Mouse (Mus musculus) heart, embryonic 15.5 days (tissue): ENCODE measurements around the gene Zfp687. TPM values are rescaled to one million over a fixed set of nuclear protein-coding genes. Genes with fewer than 3 reads are reported as not detected.

ENCODE experiments used
- ATAC-seq: fragments of 200-750 bp; cut with Nextera tagmentation; replicated peaks from 2 replicates; pipeline ENCODE4 v1.8.0; 2017; ENCODE audit warnings: low read depth, moderate TSS enrichment; ENCODE audit not compliant: insufficient number of reproducible peaks, insufficient read depth, low FRiP score
- H3K27ac ChIP-seq: fragments of 300-500 bp; sonication (generic); 2 replicates; pipeline ENCODE4 v1.5.1; 2015; ENCODE audit warnings: mild to moderate bottlenecking, inconsistent platforms
- H3K27me3 ChIP-seq: fragments of 300-500 bp; sonication (generic); 2 replicates; pipeline ENCODE4 v1.6.1; 2015; ENCODE audit warnings: inconsistent platforms
- H3K36me3 ChIP-seq: fragments of 300-500 bp; sonication (generic); 2 replicates; pipeline ENCODE4 v1.6.1; 2015; ENCODE audit warnings: mild to moderate bottlenecking, inconsistent platforms
- H3K4me1 ChIP-seq: fragments of 300-500 bp; sonication (generic); replicated peaks from 2 replicates; pipeline ENCODE4 v1.6.1; 2015; ENCODE audit warnings: inconsistent platforms
- H3K4me2 ChIP-seq: fragments of 300-500 bp; sonication (generic); 2 replicates; pipeline ENCODE4 v1.6.1; 2015; ENCODE audit warnings: inconsistent platforms, mild to moderate bottlenecking, moderate library complexity
- H3K4me3 ChIP-seq: fragments of 300-500 bp; sonication (generic); 2 replicates; pipeline ENCODE4 v1.5.1; 2015; ENCODE audit warnings: mild to moderate bottlenecking, inconsistent platforms
- H3K9ac ChIP-seq: fragments of 300-500 bp; sonication (generic); 2 replicates; pipeline ENCODE4 v1.6.1; 2015; ENCODE audit warnings: mild to moderate bottlenecking, inconsistent platforms
- H3K9me3 ChIP-seq: fragments of 300-500 bp; sonication (generic); replicated peaks from 2 replicates; pipeline ENCODE4 v1.6.1; 2016; ENCODE audit warnings: inconsistent platforms
- WGBS: fragments of 180-500 bp; shearing (Covaris S2); methylation state at CpG from one replicate; pipeline ENCODE4 v1.1.7; 2015; ENCODE audit warnings: mixed read lengths; 5-methylcytosine and 5-hydroxymethylcytosine counted together
- microRNA-seq: library from miRNA; unstranded; fragments of <30 nt; microRNA quantifications from one replicate; pipeline ENCODE4, GENCODE M21; 2016
- polyA plus RNA-seq: library from polyadenylated mRNA; unstranded; fragments of >200 nt; fragmentation: Nextera tagmentation; extraction: Ambion mirVana; gene quantifications from 2 replicates; pipeline ENCODE4 v1.2.1, GENCODE M21; 2015

Zfp687 gene
- polyA plus RNA-seq, 1 experiment from 2014 or later = 12.3 TPM

DNA sequence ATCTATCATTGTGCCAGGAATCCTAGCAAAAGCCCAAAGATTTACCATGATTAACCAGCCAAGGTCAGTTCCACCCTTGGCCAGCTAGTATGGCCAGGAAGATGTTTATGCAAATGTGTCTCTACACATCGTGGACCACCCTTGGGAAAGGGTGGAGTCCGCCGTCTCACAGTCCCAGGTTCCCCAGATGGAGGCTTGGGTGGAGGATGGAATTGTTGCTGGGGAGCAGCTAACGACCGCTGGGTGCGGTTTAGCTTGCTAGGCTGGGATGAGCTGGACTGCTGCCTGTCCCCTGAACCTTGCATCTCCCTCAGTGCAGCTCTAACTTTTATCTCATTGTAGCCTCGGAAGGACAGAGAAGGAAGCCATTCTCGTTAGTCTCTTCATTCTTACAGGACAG is 55.4 kb downstream of the Zfp687 start:
- H3K27me3 ChIP-seq = no peaks in the 10 kb centered on the region
- no peak overlapping the region for H3K9ac ChIP-seq
- H3K36me3 ChIP-seq = peaks cover 32% of the 10 kb centered on the region
- no peak overlapping the region for H3K4me2 ChIP-seq
- peaks cover 14% of the 10 kb centered on the region for H3K4me1 ChIP-seq
- no peak for ATAC-seq
- 44% methylated on average over 8 of the region's 8 CpGs for WGBS
- H3K4me3 ChIP-seq = no peak overlapping the region
- H3K9me3 ChIP-seq = no peaks in the 10 kb centered on the region
- H3K27ac ChIP-seq = no peak overlapping the region

DNA sequence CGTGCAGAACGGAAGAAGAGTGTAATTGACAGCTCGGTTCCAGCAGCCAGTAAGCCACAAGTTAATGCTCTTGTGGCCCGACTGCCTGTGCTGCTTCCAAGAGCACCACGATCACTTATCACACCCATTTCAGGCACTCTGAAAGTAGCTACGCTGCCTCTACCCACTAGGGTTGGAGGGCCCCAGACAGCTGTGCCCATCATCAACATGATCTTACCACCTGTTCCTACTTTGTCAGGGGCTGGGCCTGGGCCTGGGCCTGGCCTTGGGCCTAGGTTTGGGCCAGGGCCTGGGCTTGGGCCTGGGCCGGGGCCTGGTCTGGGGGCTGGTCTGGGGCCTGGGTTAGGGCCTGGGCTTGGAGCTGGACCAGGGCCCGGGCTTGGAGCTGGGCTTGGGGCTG is 57.0 kb downstream of the Zfp687 start:
- H3K36me3 ChIP-seq = peaks cover 32% of the 10 kb centered on the region
- peaks cover 19% of the 10 kb centered on the region for H3K4me1 ChIP-seq
- no peak overlapping the region for H3K4me3 ChIP-seq
- no peak overlapping the region for H3K27ac ChIP-seq
- WGBS = 75% methylated on average over 8 of the region's 8 CpGs
- H3K27me3 ChIP-seq = no peaks in the 10 kb centered on the region
- no peak overlapping the region for H3K9ac ChIP-seq
- H3K9me3 ChIP-seq = no peaks in the 10 kb centered on the region
- no peak for ATAC-seq
- no peak overlapping the region for H3K4me2 ChIP-seq

Small RNA genes lying within 50 kb of the gene (microRNA-seq; reads per million reads assigned to microRNA genes)
- gene Mir7013 = 0.63 reads per million

Other genes starting within 250 kb of the Zfp687 start
- 1.4 and 4.7 TPM in 2 replicates for gene Cgn, start 229.0 kb downstream of the Zfp687 start, polyA plus RNA-seq
- 8.5 and 10.2 TPM in 2 replicates for gene Pogz, start 177.9 kb downstream of the Zfp687 start, polyA plus RNA-seq
- gene Psmb4, start 128.5 kb downstream of the Zfp687 start, polyA plus RNA-seq = 223 and 265 TPM in 2 replicates
- 89.6 and 103 TPM in 2 replicates for gene Selenbp1, start 82.4 kb downstream of the Zfp687 start, polyA plus RNA-seq
- 3.6 and 6.8 TPM in 2 replicates for gene Rfx5, start 61.4 kb downstream of the Zfp687 start, polyA plus RNA-seq
- gene Pi4kb, start 40.7 kb downstream of the Zfp687 start, polyA plus RNA-seq = 14.7 and 20.8 TPM in 2 replicates
- 168 and 198 TPM in 2 replicates for gene Psmd4, start 27.2 kb upstream of the Zfp687 start, polyA plus RNA-seq
- 14.1 and 16.5 TPM in 2 replicates for gene Pip5k1a, start 91.5 kb upstream of the Zfp687 start, polyA plus RNA-seq
- gene Vps72, start 95.6 kb upstream of the Zfp687 start, polyA plus RNA-seq = 79.5 and 99.3 TPM in 2 replicates
- 1.4 and 2.1 TPM in 2 replicates for gene Tmod4, start 109.0 kb upstream of the Zfp687 start, polyA plus RNA-seq
- 51.0 and 54.2 TPM in 2 replicates for gene Scnm1, start 118.6 kb upstream of the Zfp687 start, polyA plus RNA-seq
- 9.4 and 10.4 TPM in 2 replicates for gene Lysmd1, start 118.6 kb upstream of the Zfp687 start, polyA plus RNA-seq
- 2.5 and 4.8 TPM in 2 replicates for gene Tnfaip8l2, start 126.9 kb upstream of the Zfp687 start, polyA plus RNA-seq
- gene Sema6c, start 145.0 kb upstream of the Zfp687 start, polyA plus RNA-seq = 2.0 and 3.5 TPM in 2 replicates
- gene Gabpb2, start 202.5 kb upstream of the Zfp687 start, polyA plus RNA-seq = 5.1 and 6.5 TPM in 2 replicates
- 49.7 and 60.9 TPM in 2 replicates for gene Cdc42se1, start 213.3 kb upstream of the Zfp687 start, polyA plus RNA-seq
- gene Mllt11, start 216.7 kb upstream of the Zfp687 start, polyA plus RNA-seq = 10.6 and 12.0 TPM in 2 replicates
- 0.38 and 0.55 TPM in 2 replicates for gene Gm128, start 226.2 kb upstream of the Zfp687 start, polyA plus RNA-seq
- 0.06 and 0.38 TPM in 2 replicates for gene Bnipl, start 235.7 kb upstream of the Zfp687 start, polyA plus RNA-seq